Mouse (Mus musculus): ENCODE data around the gene Cuedc1.

Cuedc1 gene

GRCm38 (mm10) chr11:88241468-88242301, 143.8 kb downstream of the Cuedc1 start:
- DNase-seq: no peak

All from thymus, adult 18-20 months (tissue).